Mouse (Mus musculus) activated CD4-positive, CD25-positive, alpha-beta regulatory T cell, adult 4 months (primary cell): ENCODE results near the gene Efs. TPM values are rescaled to one million over a fixed set of nuclear protein-coding genes. Genes with fewer than 3 reads are reported as not detected.
"Not testable (repeated sequence)": the region's sequence is repeated elsewhere in the genome, so short reads cannot be mapped to it uniquely, and the experiment has no call there.

ENCODE experiments used
- ATAC-seq: one replicate; pipeline ENCODE4 v1.8.0; 2017
- polyA plus RNA-seq, 2 experiments: library from polyadenylated mRNA; unstranded; fragments of 100-300 nt; shearing (Covaris generic); gene quantifications; one replicate each; pipeline ENCODE4 v1.2.1; 2017

Gene Efs
- polyA plus RNA-seq: not detected

DNA sequence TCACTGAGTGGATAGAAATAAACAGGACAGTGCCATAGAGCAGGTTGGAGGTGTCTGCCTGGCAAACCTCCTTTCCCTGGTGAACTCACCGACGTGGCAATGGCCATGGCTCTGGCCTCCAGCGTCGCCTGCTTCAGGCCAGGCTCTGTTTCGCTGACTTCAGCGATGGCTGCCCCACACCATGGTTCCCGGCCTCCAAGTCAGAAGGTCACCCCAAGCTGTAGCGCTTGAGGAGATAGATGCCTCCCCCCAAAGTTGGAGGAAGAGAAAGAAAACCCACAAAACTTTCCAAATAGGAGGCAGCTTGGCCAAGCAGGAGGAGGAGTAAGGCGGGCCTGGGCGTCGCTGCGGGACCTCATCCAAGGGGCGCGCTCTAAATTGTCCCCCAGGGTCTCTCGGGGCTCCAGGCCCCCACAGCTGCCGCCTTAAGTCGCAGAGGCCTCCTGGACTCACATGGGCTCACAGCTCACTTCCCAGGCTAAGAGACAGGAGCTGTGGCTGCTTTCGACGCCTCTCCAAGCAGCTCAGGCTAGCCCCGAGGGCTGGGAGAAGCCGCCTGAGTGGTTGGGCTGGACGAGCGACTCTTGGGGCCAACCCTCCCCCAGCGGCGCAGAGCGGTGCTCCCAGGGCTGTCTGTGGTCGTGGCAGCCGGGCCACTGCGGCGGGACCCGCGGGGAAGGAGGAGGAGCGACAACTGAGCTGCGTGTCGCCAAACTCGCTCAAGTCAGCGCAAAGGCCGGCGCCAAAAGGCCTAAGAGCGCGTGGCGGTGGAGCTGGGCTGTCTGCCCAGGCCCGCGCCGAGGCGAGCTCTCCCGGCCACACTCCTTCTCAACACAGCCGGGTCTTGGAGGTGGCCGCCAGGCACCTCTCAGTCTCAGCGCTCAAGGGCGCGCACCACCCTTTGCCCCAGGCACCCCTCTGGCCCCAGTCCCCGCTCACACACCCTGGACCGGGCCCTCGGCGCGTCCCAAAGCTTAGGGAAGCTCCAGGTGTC is at the start of gene Efs:
Gene Efs, minus strand, starts transcription at position 778 of the 994 bp plus-strand sequence.
- ATAC-seq: no peak

DNA sequence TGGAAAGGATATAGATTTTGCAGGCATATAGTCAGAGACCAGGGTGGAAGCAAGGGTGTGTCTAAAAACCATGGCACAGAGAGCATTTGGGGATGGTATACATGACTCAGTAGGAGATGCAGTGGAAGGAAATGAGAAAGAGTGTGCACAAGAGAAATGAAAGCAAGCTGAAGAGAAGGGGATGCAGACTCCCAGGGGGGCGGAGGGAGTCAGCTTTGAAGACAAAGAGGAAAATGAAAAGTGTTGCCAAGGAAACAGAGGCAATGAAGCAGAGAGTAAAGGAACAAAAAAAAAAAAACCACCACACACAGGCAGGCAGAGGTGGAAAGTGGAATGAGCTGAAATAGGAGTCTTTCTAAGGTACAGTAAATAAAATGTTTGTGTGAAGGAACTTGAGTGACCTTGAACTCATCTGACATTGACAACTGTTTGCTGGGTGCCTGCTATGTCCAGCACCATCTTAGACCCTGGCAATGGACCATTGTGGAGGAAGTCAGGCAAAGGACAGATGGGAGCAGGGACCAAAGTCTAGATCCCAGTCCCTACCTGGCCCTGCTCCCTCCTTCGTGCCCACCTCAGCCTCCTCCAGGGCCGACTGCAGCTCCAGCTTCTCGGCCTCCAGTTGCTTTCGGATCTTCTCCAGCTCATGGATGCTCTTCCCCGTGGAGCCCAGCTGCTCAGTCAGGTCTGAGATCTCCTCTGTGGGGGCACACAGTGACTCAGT is 48.3 kb upstream of the Efs start:
- no peak for ATAC-seq

DNA sequence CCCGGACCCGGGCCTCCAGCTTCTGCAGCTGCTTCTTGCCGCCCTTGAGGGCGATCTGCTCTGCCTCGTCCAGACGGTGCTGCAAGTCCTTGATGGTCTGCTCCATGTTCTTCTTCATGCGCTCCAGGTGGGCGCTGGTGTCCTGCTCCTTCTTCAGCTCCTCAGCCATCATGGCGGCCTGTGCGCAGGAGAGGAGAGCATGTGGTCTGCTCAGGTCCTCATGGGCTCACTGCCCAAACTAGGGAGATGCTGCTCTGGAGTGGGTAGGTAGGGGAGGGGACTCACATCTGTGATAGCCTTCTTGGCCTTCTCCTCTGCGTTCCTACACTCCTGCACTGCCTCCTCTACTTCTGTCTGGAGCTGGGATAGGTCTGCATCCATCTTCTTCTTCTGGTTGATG is 46.9 kb upstream of the Efs start:
- not testable (repeated sequence) for ATAC-seq

DNA sequence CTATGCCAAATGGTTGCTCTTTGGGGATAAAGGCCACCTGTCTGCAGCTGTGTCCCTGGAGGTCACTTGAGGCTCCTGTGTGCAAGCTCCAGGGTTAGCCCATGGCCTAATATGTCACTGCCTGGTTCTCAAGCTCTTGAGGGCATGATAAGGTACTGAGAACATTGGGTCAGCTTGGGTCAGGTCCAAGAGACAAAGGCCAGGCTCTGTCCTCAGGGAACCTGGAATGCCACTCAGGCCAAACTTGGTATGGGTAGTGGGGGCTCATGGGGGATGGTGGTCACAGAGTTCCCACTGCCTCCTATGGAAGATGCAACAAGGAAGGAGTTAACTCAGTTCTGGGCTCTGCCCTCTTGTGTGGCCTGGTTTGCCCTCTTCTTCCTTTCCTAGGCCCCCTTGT is 42.4 kb upstream of the Efs start:
- ATAC-seq: no peak

DNA sequence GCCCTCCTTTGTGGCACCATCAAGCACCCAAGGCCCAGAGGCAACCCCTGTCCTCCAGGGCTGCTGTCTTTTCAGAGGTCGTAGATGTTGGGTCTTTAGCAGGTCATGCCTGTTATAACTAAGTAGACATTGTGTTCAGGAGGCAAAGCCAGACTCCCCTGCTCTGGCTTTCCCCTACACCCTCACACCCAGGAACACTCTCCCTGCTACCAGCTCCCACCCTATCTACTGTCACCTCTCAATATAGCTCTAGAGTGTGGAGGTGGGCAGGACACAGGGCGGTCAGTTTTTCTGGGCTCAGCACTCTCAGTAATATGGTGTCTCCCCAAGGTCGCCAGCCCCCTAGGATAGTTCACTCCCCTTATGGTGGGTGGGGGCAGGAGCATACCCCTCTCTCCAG is 41.9 kb upstream of the Efs start:
- no peak for ATAC-seq

DNA sequence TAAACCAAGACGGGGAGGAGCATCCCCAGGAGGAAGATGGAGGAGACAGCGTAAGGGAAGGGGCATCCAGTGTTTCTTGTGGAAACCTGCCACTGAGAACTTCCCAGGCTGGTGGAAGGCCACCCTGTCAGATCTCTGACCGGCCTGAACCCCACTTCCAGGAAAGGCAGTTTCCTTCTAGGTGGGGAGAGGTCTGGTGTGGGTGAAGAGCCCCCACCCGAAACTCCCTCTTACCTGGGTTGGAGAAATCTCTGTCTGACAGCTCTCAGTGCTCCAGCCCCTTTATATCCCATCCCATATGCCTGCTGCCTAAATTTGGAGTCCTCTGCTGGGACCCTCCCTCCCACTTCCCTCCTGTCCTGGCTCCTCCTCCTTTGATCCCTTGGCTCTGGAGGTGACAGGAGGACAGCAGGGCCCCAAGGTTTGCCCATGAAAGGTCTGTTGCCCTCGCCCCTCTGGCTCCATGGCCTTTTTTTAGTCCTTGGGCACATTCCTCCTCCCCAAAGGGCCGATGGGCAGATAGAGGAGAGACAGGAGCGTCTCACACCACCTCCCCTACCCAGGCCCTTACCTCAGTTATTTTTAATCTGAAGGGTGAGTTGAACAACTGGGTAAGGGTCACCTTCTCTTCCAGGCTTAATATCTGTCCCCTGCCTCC is 40.5 kb upstream of the Efs start, which contains the start of gene Myh6:
Gene Myh6, minus strand, starts transcription at position 608 of the 658 bp plus-strand sequence.
- no peak for ATAC-seq

DNA sequence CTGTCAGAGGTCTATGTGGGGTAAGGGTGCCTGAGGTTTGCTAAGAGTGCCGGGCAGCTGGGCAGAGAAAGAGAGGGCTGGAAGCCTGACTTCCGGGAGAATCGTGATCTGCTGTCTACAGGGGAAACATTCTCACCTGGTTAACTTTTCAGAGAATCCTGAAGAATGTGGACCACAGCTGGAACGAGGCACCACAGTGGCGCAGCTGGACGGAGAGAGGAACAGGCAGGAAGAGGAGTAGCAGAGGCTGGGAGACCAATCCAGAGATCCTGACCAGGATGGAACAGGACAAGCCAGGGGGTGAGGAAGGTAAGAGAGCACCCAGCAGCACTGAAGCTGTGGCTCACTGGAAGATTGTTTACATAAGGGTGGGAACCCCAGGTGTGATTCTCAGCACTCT is 39.7 kb upstream of the Efs start:
- no peak for ATAC-seq

DNA sequence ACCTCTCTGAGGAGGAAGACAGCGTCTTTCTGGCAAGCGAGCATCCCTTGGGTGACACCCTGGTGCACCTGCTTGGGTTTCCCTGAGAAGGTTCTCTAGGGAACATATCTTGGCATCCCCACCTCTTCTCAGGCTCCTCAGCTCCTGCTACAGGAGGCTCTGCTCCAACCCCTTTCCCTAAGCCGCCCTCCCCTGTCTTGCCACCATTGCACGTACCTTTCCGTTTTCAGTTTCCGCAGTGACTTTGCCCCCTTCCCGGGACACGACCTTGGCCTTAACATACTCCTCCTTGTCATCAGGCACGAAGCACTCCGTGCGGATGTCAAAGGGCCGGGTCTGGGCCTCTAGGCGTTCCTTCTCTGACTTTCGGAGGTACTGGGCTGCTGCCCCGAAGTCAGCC is 39.1 kb upstream of the Efs start:
- ATAC-seq: no peak

DNA sequence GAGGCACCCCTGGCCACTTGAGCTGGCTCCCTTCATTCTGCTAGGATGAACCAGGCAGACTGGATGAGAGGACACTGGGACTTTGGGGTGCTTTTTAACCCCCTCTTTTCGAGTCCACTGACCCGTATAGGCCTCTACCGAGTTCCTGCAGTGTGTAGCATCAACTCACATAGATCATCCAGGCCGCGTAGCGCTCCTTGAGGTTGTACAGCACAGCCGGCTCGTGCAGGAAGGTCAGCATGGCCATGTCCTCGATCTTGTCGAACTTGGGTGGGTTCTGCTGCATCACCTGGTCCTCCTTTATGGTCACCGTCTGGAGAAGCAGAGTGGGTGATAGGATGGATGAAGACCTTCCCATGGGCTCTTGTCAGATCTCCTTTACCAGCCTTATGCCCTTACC is 37.8 kb upstream of the Efs start:
- ATAC-seq: no peak

DNA sequence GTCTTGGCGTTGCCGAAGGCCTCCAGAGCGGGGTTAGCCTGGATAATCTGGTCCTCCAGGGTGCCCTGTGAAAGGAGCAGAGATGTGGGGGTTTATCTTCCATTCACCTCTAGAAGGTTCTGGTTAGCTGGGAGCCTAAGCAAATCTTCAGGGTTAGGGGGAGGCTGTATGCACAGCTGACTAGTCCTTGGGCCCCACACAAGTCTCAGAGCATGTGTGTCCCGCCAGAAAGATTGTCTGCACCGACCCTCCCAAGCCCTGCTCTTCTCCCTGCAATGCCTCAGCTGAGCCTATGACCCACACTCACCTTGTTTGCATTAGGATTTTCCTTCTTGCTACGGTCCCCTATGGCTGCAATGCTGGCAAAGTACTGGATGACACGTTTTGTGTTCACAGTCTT is 36.8 kb upstream of the Efs start:
- ATAC-seq: no peak

DNA sequence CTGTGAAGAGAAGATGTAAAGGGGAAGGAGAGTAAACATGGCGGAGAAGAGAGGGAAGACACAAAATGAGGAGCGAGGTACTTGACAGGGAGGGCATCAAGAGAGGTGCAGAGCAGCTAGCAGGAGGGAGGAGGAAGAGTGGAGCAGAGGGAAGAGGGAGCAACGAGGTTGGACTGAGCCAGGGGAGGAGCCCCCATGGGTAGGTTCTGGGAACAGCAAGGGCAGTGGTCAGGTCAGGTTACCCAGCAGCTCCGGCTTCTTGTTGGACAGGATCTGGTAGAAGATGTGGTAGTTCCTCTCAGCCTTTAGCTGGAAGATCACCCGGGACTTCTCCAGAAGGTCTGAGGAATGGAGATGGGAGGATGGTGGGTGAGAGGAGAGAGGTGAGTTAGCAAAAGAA is 35.6 kb upstream of the Efs start:
- no peak for ATAC-seq

DNA sequence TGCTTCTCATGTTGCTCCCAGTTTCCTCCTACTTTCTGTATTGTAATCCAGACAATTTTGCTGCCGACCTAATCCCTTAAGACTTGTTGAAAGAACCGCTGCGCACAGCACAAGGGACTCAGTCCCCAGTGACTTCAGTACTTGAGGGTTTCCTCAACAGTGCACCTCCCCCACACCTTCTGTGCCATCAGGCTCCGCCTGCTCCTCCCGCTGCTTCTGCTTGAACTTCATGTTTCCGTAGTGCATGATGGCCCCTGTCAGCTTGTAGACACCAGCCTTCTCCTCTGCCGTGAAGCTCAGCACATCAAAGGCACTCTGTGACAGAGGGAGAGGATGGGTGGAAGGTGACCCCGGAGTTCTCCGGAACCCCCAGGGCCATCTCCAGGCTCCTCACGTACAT is 34.8 kb upstream of the Efs start:
- no peak for ATAC-seq

DNA sequence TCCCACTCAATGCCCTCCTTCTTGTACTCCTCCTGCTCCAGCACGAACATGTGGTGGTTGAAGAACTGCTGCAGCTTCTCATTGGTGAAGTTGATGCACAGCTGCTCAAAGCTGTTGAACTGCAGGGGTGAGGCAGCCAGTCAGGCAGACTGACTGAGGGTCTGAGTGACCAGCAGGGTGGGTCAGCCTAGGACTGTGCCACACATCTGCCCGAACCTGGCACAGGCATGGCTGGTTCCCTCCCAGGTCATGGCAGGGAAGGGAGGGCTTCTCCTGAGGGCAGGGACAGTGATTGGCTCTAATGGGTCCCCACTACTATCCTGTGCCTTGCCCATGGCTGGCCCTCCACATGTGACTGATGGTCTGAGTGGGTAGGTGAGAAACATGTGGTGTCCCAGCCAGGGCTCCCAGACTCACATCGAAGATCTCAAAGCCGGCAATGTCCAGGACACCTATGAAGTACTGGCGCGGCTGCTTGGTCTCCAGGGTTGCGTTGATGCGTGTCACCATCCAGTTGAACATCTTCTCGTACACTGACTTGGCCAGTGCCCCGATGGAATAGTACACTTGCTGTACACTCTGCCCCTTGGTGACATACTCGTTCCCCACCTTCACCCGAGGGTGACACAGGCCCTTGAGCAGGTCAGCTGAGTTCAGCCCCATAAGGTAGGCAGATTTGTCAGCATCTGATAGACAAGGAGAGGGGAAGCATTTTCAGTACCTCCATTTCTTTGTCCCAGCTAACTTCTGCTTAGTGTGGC is 34.1 kb upstream of the Efs start:
- not testable (repeated sequence) for ATAC-seq

DNA sequence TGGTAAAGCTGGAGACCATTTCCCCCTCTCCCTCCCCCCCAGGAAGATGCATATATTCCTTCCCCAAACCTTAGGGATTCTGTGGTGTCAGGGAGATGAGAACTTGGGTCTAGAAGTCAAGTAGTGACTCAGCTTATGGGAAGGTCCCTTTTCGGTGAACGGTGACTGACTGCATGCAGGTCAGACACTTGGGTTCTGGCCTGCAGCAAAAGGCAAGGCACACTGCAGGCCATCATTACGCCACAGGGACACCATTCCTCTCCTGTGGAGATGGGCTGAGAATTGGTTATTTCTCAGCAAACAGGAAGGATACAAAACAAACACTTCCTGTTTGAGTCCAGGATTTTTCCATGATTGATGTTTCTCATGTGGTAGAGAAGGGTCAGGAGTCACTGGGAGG is 33.3 kb upstream of the Efs start:
- no peak for ATAC-seq

DNA sequence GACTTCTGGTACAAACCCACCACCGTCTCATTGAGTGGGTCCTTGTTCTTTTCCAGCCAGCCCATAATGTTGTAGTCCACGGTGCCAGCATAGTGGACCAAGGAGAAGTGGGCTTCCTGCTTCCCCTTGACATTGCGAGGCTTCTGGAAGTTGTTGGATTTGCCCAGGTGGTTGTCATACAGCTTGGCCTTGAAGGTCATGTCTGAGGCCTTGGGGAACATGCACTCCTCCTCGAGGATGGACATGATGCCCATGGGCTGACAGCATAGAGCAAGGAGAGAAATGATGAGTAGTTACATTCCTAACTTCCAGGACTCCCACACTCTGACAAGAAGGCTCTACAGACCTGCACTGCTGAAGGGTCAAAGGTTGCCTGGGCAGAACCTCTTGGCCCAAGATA is 32.6 kb upstream of the Efs start:
- ATAC-seq: no peak

DNA sequence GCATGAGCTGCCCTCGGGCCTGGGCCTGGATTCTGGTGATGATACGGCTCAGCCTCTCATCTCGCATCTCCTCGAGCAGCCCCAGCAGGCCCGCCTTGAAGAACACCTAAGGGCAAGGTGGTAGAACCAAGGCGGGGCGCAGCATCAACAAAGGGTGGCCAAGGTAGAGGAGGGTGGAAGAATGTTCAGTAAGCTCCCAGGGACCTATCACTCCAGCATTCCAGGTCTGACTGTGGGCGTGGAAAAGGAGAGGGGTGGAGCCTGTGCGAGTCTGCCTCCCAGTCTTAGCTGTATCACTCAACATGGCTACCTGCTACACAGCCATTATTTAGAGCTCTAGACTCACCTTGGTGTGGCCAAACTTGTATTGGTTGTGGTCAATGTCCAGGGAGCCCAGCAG is 30.6 kb upstream of the Efs start:
- ATAC-seq: no peak

DNA sequence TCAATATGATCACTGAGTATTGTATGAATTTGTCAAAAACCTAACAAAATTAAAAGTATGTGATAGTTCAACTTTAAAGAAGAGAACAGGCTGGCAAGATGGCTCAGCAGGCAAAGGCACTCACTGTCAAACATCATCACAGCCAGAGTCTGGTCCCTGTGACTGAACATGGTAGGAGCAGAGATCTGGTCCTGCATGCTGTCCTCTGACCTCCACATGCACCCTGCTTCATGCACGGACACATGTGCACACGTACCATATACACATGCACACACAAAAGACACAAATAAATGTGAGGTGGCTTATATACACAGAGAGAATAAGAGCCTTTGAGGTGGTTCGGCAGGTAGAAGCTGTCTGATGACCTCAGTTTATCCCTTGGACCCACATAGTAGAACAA is 29.6 kb upstream of the Efs start:
- no peak for ATAC-seq

DNA sequence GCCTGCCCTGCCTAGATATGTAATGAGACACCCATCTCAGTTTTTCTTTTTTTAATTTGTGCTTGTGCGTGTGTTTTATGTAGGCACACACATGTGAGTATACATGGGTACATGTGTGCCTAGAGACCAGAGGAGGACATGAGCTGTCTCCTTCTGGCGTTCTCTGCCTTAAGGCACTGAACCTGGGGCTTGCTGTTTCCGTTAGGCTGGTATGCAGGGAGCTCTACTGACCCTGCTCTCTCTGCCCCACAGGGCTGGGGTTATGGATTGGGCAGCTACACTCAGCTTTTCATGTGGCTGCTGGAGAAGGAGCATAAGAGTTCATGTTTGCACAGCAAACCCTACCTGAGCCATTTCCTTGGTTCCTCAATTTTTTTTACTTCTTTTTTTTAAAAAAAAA is 28.5 kb upstream of the Efs start:
- ATAC-seq: no peak

DNA sequence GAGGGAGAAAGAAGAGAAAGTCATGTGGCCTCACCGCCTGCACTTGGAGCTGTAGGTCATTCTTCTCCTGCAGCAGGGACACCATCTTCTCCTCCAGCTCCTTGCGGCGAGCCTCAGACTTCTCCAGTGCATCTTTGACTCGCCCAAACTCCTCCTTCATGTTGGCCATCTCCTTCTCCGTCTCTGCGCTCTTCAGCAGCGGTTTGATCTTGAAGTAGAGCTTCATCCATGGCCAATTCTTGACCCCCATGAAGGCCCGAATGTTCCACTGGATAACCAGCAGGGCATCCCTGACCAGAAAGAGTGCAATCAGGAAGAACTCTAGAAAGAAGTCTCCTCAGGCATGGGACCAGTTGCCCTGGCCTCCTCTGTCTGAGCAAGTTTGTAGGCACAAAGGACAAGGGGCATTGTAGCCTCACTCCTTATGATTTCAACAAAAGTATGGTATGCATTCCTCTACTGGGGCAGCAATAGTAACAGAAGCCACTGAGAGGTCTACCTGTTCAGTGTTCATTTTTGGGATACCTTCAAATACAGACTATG is 27.8 kb upstream of the Efs start:
- no peak for ATAC-seq

DNA sequence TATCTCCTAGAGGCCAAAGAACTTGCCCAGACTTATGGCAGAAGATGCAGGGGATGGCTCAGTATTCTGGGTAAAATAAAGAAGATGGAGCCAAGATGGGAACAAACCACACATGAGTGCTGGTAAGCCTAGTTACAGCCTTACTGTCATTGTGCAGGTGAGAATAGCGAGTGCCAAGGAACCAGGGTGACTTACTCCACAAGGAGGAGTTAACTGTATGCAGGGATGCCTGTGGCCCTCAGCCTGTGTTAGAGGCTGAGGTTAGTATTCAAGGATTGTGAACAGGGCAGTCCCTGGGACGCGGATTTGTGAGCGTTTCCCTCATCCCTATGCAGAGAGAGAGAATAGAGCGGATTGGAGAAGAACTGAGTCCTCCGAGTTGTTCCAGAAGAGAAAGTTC is 25.7 kb upstream of the Efs start:
- no peak for ATAC-seq

DNA sequence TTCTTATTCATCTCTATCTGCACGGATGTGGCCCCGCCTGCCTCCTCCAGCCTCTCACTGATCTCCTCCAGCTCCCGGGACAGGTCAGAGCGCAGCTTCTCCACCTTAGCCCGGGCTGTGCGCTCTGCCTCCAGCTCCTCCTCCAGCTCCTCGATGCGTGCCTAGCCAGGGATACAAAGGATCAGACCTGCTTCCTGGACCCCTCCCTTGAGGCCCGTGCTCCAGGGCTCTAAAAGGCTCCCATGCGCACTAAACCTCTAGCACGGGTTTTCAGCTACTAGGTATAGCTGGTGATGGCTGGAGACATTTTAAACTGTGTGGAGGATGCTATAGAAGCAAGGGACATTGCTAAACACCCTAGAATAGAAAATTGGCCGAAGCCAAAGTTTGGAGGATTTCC is 24.6 kb upstream of the Efs start:
- ATAC-seq: no peak

DNA sequence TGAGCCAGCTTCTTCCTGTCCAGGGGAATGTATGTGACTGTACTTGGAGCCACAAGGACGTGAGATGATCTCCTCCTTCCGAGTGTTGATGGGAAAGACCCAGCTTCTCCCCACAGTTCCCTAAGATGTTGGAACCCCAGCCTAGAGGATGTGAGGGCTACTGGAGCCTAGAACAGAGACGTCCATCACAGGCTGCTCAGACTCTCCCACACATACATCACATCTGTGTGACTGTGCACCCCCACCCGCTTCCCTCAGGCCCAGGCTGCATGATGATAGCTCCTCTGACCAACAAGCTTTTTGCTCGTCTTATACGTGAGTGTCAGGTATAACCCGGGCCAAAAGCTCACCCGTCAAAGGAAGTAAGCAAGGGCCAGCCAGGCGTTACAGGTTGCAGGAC is 22.9 kb upstream of the Efs start:
- ATAC-seq: no peak
